Mouse (Mus musculus) E14TG2a.4 (cell line): ENCODE results near the gene Setd2.

ENCODE experiments used
- H3K27me3 ChIP-seq: 2 replicates; pipeline ENCODE4 v1.6.1; 2014; ENCODE audit warnings: low read length, control low read depth; ENCODE audit not compliant: insufficient read depth
- H3K36me3 ChIP-seq: 2 replicates; pipeline ENCODE4 v1.6.1; 2014; ENCODE audit warnings: low read length, control low read depth; ENCODE audit not compliant: insufficient read depth
- H3K4me1 ChIP-seq: replicated peaks from 2 replicates; pipeline ENCODE4 v1.6.1; 2014; ENCODE audit warnings: low read depth, low read length, control low read depth
- H3K4me3 ChIP-seq: replicated peaks from 2 replicates; pipeline ENCODE4 v1.5.1; 2014; ENCODE audit warnings: mild to moderate bottlenecking, low read length
- H3K9me3 ChIP-seq: 2 replicates; pipeline ENCODE4 v1.6.1; 2014; ENCODE audit warnings: low read length, control low read depth
- CTCF ChIP-seq: conservative IDR thresholded peaks from 2 replicates; pipeline ENCODE4 v1.5.1; 2014; ENCODE audit warnings: low read length
- NANOG ChIP-seq: IDR thresholded peaks from 2 replicates; pipeline ENCODE4 v1.6.1; 2014; ENCODE audit warnings: borderline replicate concordance, low read length, mixed read lengths
- POU5F1 ChIP-seq: IDR thresholded peaks from 2 replicates; pipeline ENCODE4 v1.6.1; 2014; ENCODE audit warnings: low read length, borderline replicate concordance

Gene Setd2

DNA sequence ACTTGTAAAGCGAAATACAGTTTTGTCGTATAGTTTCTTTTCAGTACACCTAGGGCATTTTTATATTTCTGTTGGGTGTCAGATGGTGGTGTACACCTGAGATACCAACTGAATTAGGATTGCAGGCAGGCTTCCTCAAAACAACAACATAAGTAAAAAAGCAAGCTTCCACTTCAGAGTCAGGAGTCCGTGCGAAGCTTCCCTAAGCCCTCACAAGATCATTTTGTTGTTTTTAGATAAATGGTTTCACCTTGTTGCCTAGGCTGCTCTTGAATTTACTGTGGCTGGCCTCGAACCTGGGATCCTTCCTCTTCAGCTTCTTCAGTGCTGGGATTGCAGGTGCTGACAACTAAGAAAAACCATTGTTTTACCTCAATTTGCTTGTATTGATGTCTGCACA is 1.2 kb downstream of the Setd2 start:
- H3K4me3 ChIP-seq, result peak overlapping the region; percentile 92
- peaks cover 53% of the 10 kb centered on the region for H3K4me1 ChIP-seq
- H3K36me3 ChIP-seq, result peaks cover 35% of the 10 kb centered on the region
- no peaks in the 10 kb centered on the region for H3K9me3 ChIP-seq
- TF ChIP-seq POU5F1 (no peak), NANOG (no peak), CTCF (no peak)
- H3K27me3 ChIP-seq, result no peaks in the 10 kb centered on the region

GRCm38 (mm10) chr9:110535114-110535513 is 2.7 kb downstream of the Setd2 start:
- Histone ChIP-seq H3K4me3 (no peak overlapping the region), H3K36me3 (peaks cover 31% of the 10 kb centered on the region)
- no peak for TF ChIP-seq CTCF
- 0 out of 2 replicates have a peak, but pooled peaks have one; percentile 61 for TF ChIP-seq NANOG
- no peak for TF ChIP-seq POU5F1

GRCm38 (mm10) chr9:110536636-110537035 is 4.2 kb downstream of the Setd2 start:
- TF ChIP-seq POU5F1 (no peak), CTCF (no peak), NANOG (no peak)
- Histone ChIP-seq H3K27me3 (no peaks in the 10 kb centered on the region), H3K9me3 (no peaks in the 10 kb centered on the region), H3K4me3 (no peak overlapping the region), H3K4me1 (peaks cover 37% of the 10 kb centered on the region), H3K36me3 (peaks cover 19% of the 10 kb centered on the region)

More at GRCm38 (mm10) chr9:110535114-110535513, 2.7 kb downstream of the Setd2 start:
- no peaks in the 10 kb centered on the region for H3K9me3 ChIP-seq
- H3K4me1 ChIP-seq, result peaks cover 42% of the 10 kb centered on the region
- H3K27me3 ChIP-seq, result no peaks in the 10 kb centered on the region

GRCm38 (mm10) chr9:110538511-110538910 is 6.1 kb downstream of the Setd2 start:
- no peak overlapping the region for H3K4me3 ChIP-seq
- peaks cover 35% of the 10 kb centered on the region for H3K4me1 ChIP-seq
- no peaks in the 10 kb centered on the region for H3K9me3 ChIP-seq
- H3K27me3 ChIP-seq, result no peaks in the 10 kb centered on the region
- peaks cover 24% of the 10 kb centered on the region for H3K36me3 ChIP-seq
- no peak for TF ChIP-seq NANOG
- no peak for TF ChIP-seq POU5F1
- TF ChIP-seq CTCF, result no peak

DNA sequence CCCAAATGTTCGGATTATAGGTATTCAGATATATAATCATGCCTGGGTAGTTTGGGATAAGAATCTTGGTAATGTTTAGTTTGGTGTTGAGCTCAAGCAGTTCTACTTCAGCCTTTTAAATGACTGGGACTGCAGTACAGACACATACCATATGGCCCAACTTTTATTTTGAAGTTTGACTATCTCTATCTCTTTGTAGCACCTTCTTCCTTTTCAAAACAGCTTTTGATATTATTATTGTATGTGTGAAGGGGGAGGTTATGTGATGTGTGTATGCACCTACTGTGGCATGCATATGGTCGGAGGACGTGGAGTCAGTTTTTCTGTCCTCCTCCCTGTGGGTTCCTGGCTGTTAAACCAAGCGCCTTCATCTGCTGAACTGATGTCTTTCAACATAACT is 9.6 kb downstream of the Setd2 start:
- Histone ChIP-seq H3K27me3 (no peaks in the 10 kb centered on the region), H3K36me3 (peaks cover 14% of the 10 kb centered on the region), H3K4me1 (0 out of 2 replicates have a peak, but pooled peaks cover 11% of the 10 kb centered on the region), H3K9me3 (no peaks in the 10 kb centered on the region), H3K4me3 (no peak overlapping the region)
- TF ChIP-seq NANOG, result no peak
- TF ChIP-seq POU5F1, result no peak
- no peak for TF ChIP-seq CTCF

GRCm38 (mm10) chr9:110548261-110548660 is 15.9 kb downstream of the Setd2 start:
- Histone ChIP-seq H3K27me3 (no peaks in the 10 kb centered on the region), H3K4me1 (no peaks in the 10 kb centered on the region), H3K9me3 (no peaks in the 10 kb centered on the region), H3K36me3 (peaks cover 68% of the 10 kb centered on the region), H3K4me3 (no peak overlapping the region)
- no peak for TF ChIP-seq NANOG
- no peak for TF ChIP-seq POU5F1
- no peak for TF ChIP-seq CTCF

GRCm38 (mm10) chr9:110568309-110568708 is 35.9 kb downstream of the Setd2 start:
- Histone ChIP-seq H3K36me3 (peaks cover 86% of the 10 kb centered on the region), H3K4me3 (no peak overlapping the region), H3K9me3 (no peaks in the 10 kb centered on the region), H3K4me1 (no peaks in the 10 kb centered on the region), H3K27me3 (no peaks in the 10 kb centered on the region)
- no peak for TF ChIP-seq NANOG
- peak; percentile 23 for TF ChIP-seq CTCF
- no peak for TF ChIP-seq POU5F1

DNA sequence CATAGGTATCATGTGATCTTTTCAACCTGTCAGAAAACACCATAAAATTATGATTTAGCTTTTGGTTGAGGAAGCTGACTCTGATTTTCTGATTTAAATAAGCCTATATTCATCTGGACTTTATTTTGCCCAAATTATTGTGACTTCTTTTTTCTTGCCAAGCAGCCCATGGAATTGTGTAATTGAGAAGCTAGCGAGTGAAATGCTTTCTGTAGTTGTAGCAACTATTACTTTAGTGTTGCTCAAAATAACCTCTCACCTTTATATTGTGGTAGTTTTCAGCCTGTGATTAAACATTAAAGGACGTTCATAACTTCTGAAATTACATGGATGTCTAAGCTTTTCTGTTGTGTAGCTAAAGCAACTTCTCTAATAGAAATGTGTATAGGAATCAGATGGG is 49.8 kb downstream of the Setd2 start:
- Histone ChIP-seq H3K9me3 (no peaks in the 10 kb centered on the region), H3K36me3 (peaks cover 46% of the 10 kb centered on the region), H3K27me3 (no peaks in the 10 kb centered on the region), H3K4me1 (peaks cover 9% of the 10 kb centered on the region), H3K4me3 (no peak overlapping the region)
- TF ChIP-seq POU5F1 (no peak), NANOG (no peak), CTCF (no peak)

GRCm38 (mm10) chr9:110583521-110583920 is 51.1 kb downstream of the Setd2 start:
- Histone ChIP-seq H3K4me3 (no peak overlapping the region), H3K36me3 (peaks cover 48% of the 10 kb centered on the region), H3K4me1 (peaks cover 9% of the 10 kb centered on the region), H3K27me3 (no peaks in the 10 kb centered on the region), H3K9me3 (no peaks in the 10 kb centered on the region)
- no peak for TF ChIP-seq NANOG
- no peak for TF ChIP-seq POU5F1
- TF ChIP-seq CTCF, result no peak
